Mouse (Mus musculus) testis, adult 2 months (tissue): Measurements from ENCODE around the gene Snrnp70. TPM values are rescaled to one million over a fixed set of nuclear protein-coding genes. Genes with fewer than 3 reads are reported as not detected.

Experiments
- H3K27ac ChIP-seq: fragments of 200-500 bp; 2 replicates; pipeline ENCODE4 v1.5.1; 2012; ENCODE audit warnings: low read depth, low read length; ENCODE audit not compliant: control insufficient read depth, insufficient read depth
- H3K27me3 ChIP-seq: fragments of 200-500 bp; 2 replicates; pipeline ENCODE4 v1.6.1; 2012; ENCODE audit warnings: mild to moderate bottlenecking, low read length, moderate library complexity; ENCODE audit not compliant: control insufficient read depth, insufficient read depth
- H3K36me3 ChIP-seq: fragments of 200-500 bp; 2 replicates; pipeline ENCODE4 v1.6.1; 2012; ENCODE audit warnings: mild to moderate bottlenecking, low read length; ENCODE audit not compliant: control insufficient read depth, insufficient read depth
- H3K4me1 ChIP-seq: fragments of 200-500 bp; 2 replicates; pipeline ENCODE4 v1.6.1; 2012; ENCODE audit warnings: low read length; ENCODE audit not compliant: control insufficient read depth, insufficient read depth
- H3K4me3 ChIP-seq: fragments of 200-500 bp; 2 replicates; pipeline ENCODE4 v1.5.1; 2012; ENCODE audit warnings: low read depth, mild to moderate bottlenecking, low read length, moderate library complexity, mixed read lengths; ENCODE audit not compliant: control insufficient read depth
- CTCF ChIP-seq: fragments of 200-500 bp; IDR thresholded peaks from 2 replicates; pipeline ENCODE4 v1.5.1; 2012; ENCODE audit warnings: low read depth, mild to moderate bottlenecking, inconsistent platforms, low read length, moderate library complexity; ENCODE audit not compliant: control insufficient read depth, insufficient read depth, insufficient replicate concordance
- POLR2A ChIP-seq: fragments of 200-500 bp; IDR thresholded peaks from 2 replicates; pipeline ENCODE4 v1.6.1; 2012; ENCODE audit warnings: low read depth, mild to moderate bottlenecking, inconsistent platforms, low read length, moderate library complexity; ENCODE audit not compliant: control insufficient read depth
- polyA plus RNA-seq: library from polyadenylated mRNA; depleted of rRNA; stranded (reverse); fragments of >200 nt; gene quantifications from 2 replicates; pipeline ENCODE4 v1.2.3, GENCODE M21; 2012

Snrnp70 gene
- polyA plus RNA-seq, 1 experiment, result 202 TPM

DNA sequence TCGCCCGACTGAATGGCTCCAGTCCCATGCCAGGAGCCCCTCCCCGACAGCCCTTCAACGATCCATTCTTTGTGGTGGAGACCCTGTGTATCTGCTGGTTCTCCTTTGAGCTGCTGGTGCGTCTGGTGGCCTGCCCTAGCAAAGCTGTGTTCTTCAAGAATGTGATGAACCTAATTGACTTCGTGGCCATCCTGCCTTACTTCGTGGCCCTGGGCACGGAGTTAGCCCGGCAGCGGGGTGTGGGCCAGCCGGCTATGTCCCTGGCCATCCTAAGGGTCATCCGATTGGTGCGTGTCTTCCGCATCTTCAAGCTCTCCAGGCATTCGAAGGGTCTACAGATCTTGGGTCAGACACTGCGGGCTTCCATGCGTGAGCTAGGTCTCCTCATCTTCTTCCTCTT lies 13.4 kb upstream of the Snrnp70 start:
- H3K4me1 ChIP-seq, result peaks cover 26% of the 10 kb centered on the region
- TF ChIP-seq POLR2A, result no peak
- TF ChIP-seq CTCF, result no peak
- H3K36me3 ChIP-seq, result no peaks in the 10 kb centered on the region
- peaks cover 6% of the 10 kb centered on the region for H3K27me3 ChIP-seq
- H3K27ac ChIP-seq, result no peak overlapping the region
- no peak overlapping the region for H3K4me3 ChIP-seq

DNA sequence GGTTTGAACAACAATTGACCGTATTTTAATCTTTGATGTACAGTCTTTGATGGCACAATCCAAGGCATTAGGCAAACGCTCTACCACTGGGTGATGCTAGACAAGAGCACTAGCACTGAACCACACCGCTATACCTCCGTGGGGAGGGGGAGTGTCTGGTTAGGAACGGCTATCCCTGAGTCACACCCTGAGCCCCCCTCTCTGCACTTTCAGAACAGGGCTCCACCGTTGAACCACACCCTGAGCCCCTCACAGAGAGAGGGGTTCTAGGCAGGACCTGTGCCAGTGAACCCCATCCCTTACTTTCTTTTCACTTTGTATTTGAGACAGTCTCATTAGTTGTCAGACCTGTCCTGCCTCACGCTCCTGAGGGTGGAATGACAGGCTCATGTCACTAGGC lies 12.8 kb upstream of the Snrnp70 start:
- peaks cover under 1% of the 10 kb centered on the region; the same call in 1 of the 2 replicates for H3K27me3 ChIP-seq
- TF ChIP-seq POLR2A (no peak), CTCF (no peak)

DNA sequence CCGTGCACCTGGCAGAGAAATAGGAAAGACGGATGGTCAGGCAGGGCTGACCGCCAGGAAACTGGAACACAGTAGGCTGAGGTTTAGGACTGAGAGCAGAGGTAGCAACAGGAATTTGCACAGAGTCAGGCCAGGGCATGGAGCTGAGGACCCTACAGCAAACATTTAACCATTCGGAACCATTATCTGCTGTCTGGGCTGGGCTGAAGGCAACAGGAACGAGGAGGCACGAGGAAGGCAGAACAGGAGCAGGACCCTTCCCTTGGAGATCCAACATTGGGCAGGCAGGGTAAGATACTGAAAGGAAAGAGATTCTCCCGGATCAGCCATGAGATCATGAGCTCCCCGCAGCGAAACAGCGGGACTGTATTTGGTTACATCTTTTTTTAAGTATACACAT lies 12.3 kb upstream of the Snrnp70 start:
- no peaks in the 10 kb centered on the region for H3K27me3 ChIP-seq
- H3K27ac ChIP-seq, result no peak overlapping the region
- peaks cover 15% of the 10 kb centered on the region for H3K4me1 ChIP-seq
- no peak for TF ChIP-seq CTCF
- TF ChIP-seq POLR2A, result no peak
- H3K36me3 ChIP-seq, result no peaks in the 10 kb centered on the region
- H3K4me3 ChIP-seq, result no peak overlapping the region

More for the DNA sequence above, 12.8 kb upstream of the Snrnp70 start:
- no peaks in the 10 kb centered on the region for H3K36me3 ChIP-seq
- H3K4me1 ChIP-seq, result peaks cover 20% of the 10 kb centered on the region
- no peak overlapping the region for H3K27ac ChIP-seq
- no peak overlapping the region for H3K4me3 ChIP-seq

DNA sequence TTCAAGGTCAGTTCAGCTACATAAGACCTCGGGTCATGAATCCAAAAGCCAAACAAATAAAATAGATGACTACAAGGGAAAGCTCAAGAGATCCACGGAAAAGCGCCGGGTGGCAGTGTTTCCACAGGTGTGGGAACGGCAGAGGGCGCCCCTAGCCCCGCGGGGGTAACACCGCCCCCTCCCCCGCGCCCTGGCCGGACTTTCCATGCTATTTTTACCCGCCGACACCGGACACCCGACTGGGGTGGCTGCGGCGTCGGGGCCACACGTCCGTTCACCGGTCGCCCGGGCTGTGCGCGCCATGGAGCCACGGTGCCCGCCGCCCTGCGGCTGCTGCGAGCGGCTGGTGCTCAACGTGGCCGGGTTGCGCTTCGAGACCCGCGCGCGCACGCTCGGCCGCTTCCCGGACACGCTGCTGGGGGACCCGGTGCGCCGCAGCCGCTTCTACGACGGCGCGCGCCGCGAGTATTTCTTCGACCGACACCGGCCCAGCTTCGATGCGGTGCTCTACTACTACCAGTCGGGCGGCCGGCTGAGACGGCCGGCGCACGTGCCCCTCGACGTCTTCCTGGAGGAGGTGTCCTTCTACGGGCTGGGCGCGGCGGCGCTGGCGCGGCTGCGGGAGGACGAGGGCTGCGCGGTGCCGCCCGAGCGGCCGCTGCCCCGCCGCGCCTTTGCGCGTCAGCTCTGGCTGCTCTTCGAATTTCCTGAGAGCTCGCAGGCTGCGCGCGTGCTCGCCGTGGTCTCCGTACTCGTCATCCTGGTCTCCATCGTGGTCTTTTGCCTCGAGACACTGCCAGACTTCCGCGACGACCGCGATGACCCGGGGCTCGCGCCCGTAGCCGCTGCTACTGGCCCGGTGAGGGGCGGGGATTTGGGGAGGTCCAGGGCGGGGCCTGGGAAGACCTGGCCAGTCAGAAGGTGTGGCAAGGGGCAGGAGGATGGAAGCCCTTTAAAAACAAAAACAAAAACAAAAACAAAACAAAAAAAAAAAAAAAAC lies 10.9 kb upstream of the Snrnp70 start:
- peak overlapping the region; percentile 63 for H3K4me3 ChIP-seq
- 0 out of 2 replicates have a peak overlapping the region, but pooled peaks have one; percentile 55 for H3K27ac ChIP-seq
- H3K36me3 ChIP-seq, result no peaks in the 10 kb centered on the region
- H3K4me1 ChIP-seq, result peaks cover 15% of the 10 kb centered on the region
- no peaks in the 10 kb centered on the region for H3K27me3 ChIP-seq
- no peak for TF ChIP-seq CTCF
- TF ChIP-seq POLR2A, result no peak

DNA sequence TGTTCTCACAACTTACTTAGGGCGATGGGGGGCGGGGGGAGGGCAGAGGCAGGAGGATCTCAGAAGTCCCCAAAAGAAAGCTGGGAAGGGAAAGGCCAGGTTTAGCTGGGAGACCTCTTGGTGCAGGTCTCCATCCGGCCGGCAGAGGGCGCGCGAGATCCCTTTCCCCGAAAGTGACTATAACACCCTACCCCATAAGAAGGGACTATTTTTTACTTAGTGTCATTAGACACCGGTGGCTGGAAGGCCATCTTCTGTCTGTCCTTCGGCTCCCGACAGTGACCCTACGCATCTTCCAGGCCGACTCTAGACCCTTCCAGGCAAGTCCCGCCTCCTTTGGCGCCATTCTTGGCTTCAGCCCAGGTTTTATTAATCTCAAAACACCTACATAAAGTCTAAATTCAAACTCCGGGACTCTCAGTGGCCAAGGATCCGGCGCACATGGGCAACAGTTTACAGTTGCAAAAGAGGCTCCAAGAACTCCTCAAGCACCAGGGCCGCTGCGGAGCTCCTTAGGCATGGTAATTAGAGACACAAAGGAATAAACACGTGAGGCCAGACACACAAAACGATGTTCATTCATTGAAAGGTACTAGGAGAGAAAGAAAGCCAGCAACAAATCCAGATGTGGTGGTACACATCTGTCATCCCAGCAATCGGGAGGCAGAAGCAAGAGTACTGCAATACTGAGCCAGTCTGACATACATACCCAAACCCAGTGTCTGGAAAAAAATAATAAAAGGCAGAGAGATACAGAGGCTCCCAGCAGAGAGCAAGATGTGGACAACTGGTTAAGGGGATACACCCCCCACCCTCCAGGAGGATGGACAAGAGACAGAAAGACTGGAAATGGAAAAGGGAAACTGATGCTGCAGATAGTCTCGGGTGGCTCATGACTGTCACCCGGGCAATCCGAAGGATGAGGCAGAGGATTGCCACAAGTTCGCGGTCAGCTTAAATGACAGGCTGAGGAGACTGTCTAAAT lies 9.8 kb upstream of the Snrnp70 start, which contains the start of gene Kcna7:
TSS of gene Kcna7 (plus strand) at position 563 of the 985 bp plus-strand sequence.
- peak within 1 kb of the TSS; percentile 63 for H3K4me3 ChIP-seq
- peaks cover 15% of the 10 kb centered on the region for H3K4me1 ChIP-seq
- 0 out of 2 replicates have a peak within 1 kb of the TSS, but pooled peaks have one; percentile 55 for H3K27ac ChIP-seq
- H3K27me3 ChIP-seq, result no peaks in the 10 kb centered on the region
- H3K36me3 ChIP-seq, result no peaks in the 10 kb centered on the region
- TF ChIP-seq POLR2A (no peak), CTCF (peak; percentile 91)

DNA sequence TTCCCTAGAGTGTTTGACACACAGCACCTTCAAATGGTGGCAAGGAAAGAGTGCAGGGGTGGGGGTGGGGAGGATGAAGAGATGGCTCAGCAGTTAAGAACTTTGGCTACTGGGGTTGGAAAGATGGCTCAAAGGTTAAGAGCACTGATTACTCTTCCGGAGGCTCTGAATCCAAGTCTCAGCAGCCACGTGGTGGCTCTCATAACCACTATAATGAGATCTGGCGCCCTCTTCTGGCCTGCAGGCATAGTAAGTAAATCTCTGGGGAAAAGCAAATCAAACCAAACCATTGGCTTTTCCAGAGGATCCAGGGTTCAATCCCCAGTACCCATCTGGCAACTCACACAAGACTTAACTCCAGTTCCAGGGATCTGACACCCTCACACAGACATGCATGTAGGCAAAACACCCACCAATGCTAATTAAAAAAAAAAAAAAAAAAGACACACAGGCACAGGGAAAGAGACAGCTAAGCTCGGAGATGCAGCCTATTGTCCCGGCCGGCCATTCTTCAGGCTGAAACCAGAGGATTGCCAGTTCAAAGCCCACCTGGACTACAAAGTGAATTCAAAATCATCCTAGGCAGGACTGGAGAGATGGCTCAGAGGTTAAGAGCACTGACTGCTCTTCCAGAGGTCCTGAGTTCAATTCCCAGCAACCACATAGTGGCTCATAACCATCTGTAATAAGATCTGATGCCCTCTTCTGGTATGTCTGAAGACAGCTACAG lies 8.2 kb upstream of the Snrnp70 start:
- no peaks in the 10 kb centered on the region for H3K36me3 ChIP-seq
- no peak overlapping the region for H3K4me3 ChIP-seq
- no peak overlapping the region for H3K27ac ChIP-seq
- TF ChIP-seq POLR2A (no peak), CTCF (no peak)
- H3K27me3 ChIP-seq, result no peaks in the 10 kb centered on the region
- H3K4me1 ChIP-seq, result peaks cover 15% of the 10 kb centered on the region
